Mouse (Mus musculus) midbrain, postnatal 0 days (tissue): ENCODE results near the gene Usp3. TPM values are rescaled to one million over a fixed set of nuclear protein-coding genes. Genes with fewer than 3 reads are reported as not detected.

Experiments used
- ATAC-seq: fragments of 200-750 bp; cut with Nextera tagmentation; 2 replicates; pipeline ENCODE4 v1.8.0; 2017; ENCODE audit warnings: moderate number of reproducible peaks, mild to moderate bottlenecking, moderate TSS enrichment, moderate library complexity; ENCODE audit not compliant: low FRiP score
- DNase-seq: peaks from one replicate; pipeline ENCODE4 v3.0.0-alpha.2; 2015; ENCODE audit warnings: low spot score
- H3K27ac ChIP-seq: fragments of 300-500 bp; sonication (generic); 2 replicates; pipeline ENCODE4 v1.5.1; 2014; ENCODE audit warnings: low read depth, mild to moderate bottlenecking, low read length, mixed read lengths
- H3K27me3 ChIP-seq: fragments of 300-500 bp; sonication (generic); 2 replicates; pipeline ENCODE4 v1.6.1; 2014; ENCODE audit warnings: low read length, control low read depth, mixed read lengths; ENCODE audit not compliant: insufficient read depth
- H3K36me3 ChIP-seq: fragments of 300-500 bp; sonication (generic); 2 replicates; pipeline ENCODE4 v1.6.1; 2014; ENCODE audit warnings: low read length, control low read depth, mixed read lengths; ENCODE audit not compliant: insufficient read depth
- H3K4me1 ChIP-seq: fragments of 300-500 bp; sonication (generic); 2 replicates; pipeline ENCODE4 v1.6.1; 2014; ENCODE audit warnings: mild to moderate bottlenecking, control low read depth, antibody characterized with exemption, low read length, mixed read lengths; ENCODE audit not compliant: insufficient read depth
- H3K4me2 ChIP-seq: fragments of 300-500 bp; sonication (generic); 2 replicates; pipeline ENCODE4 v1.6.1; 2014; ENCODE audit warnings: low read depth, mild to moderate bottlenecking, low read length, mixed read lengths; ENCODE audit not compliant: poor library complexity, severe bottlenecking
- H3K4me3 ChIP-seq: fragments of 300-500 bp; sonication (generic); 2 replicates; pipeline ENCODE4 v1.5.1; 2014; ENCODE audit warnings: low read depth, mild to moderate bottlenecking, low read length, moderate library complexity
- H3K9ac ChIP-seq: fragments of 300-500 bp; sonication (generic); replicated peaks from 2 replicates; pipeline ENCODE4 v1.6.1; 2014; ENCODE audit warnings: mild to moderate bottlenecking, low read length, moderate library complexity, mixed read lengths; ENCODE audit not compliant: poor library complexity, severe bottlenecking
- H3K9me3 ChIP-seq: fragments of 300-500 bp; sonication (generic); 2 replicates; pipeline ENCODE4 v1.6.1; 2016; ENCODE audit warnings: low read length, control low read depth
- CTCF ChIP-seq: IDR thresholded peaks from 2 replicates; pipeline ENCODE4 v1.5.1; 2016; ENCODE audit warnings: antibody characterized with exemption, mild to moderate bottlenecking
- WGBS: fragments of 180-500 bp; shearing (Covaris S2); extraction: QIAGEN DNeasy Blood & Tissue Kit; methylation state at CpG from one replicate; pipeline ENCODE4 v1.1.7; 2014; 5-methylcytosine and 5-hydroxymethylcytosine counted together
- polyA plus RNA-seq: library from polyadenylated mRNA; unstranded; fragments of >200 nt; fragmentation: Nextera tagmentation; extraction: Ambion mirVana; gene quantifications from 2 replicates; pipeline ENCODE4 v1.2.1, GENCODE M21; 2015
- total RNA-seq: library from RNA; depleted of rRNA; stranded (reverse); fragments of >200 nt; gene quantifications from 2 replicates; pipeline ENCODE4 v1.2.3, GENCODE M21; 2014

The Usp3 gene
- total and polyA plus RNA-seq, 2 experiments from 2014 or later = 30.0 to 39.9 TPM

GRCm38 (mm10) chr9:66599577-66599976, 6.6 kb upstream of the Usp3 start:
- DNase-seq (no peak), ATAC-seq (no peak)
- Histone ChIP-seq H3K36me3 (no peaks in the 10 kb centered on the region), H3K9me3 (no peaks in the 10 kb centered on the region), H3K9ac (no peak overlapping the region), H3K4me2 (no peak overlapping the region), H3K4me3 (no peak overlapping the region), H3K27me3 (no peaks in the 10 kb centered on the region), H3K27ac (no peak overlapping the region), H3K4me1 (no peaks in the 10 kb centered on the region)
- no peak for TF ChIP-seq CTCF
- 7% methylated on average over 4 of the region's 4 CpGs for WGBS

DNA sequence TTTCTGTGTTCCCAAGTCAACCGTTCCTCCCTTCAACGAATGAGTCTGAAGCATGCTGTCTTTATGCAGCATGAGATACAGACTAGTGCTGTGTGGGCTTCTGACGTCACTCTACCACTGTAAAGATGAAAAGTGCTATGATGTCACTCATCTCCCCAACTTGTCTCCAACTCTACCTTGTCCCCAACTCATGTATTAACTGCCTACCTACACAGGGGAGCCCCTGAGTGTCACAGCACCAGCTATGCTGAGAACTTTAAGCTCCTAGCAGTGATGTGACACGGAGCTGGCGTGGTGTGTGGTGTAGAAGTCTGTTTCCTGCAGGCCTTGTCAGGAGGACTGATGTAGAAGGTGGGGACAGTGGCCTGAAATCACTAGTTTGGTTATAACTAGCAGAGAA, 5.7 kb upstream of the Usp3 start:
- ATAC-seq (no peak), DNase-seq (no peak)
- Histone ChIP-seq H3K4me1 (no peaks in the 10 kb centered on the region), H3K9ac (no peak overlapping the region), H3K27me3 (no peaks in the 10 kb centered on the region), H3K36me3 (no peaks in the 10 kb centered on the region), H3K4me3 (no peak overlapping the region), H3K27ac (no peak overlapping the region), H3K4me2 (no peak overlapping the region), H3K9me3 (no peaks in the 10 kb centered on the region)
- TF ChIP-seq CTCF = no peak
- 59% methylated on average over 5 of the region's 5 CpGs for WGBS

GRCm38 (mm10) chr9:66597480-66598215, 4.7 kb upstream of the Usp3 start:
- no peak for TF ChIP-seq CTCF
- Histone ChIP-seq H3K4me3 (no peak overlapping the region), H3K9ac (no peak overlapping the region), H3K27me3 (no peaks in the 10 kb centered on the region), H3K27ac (no peak overlapping the region), H3K36me3 (no peaks in the 10 kb centered on the region), H3K9me3 (no peaks in the 10 kb centered on the region), H3K4me1 (no peaks in the 10 kb centered on the region), H3K4me2 (no peak overlapping the region)
- no peak for ATAC-seq
- DNase-seq = no peak
- 25% methylated on average over 7 of the region's 7 CpGs for WGBS

DNA sequence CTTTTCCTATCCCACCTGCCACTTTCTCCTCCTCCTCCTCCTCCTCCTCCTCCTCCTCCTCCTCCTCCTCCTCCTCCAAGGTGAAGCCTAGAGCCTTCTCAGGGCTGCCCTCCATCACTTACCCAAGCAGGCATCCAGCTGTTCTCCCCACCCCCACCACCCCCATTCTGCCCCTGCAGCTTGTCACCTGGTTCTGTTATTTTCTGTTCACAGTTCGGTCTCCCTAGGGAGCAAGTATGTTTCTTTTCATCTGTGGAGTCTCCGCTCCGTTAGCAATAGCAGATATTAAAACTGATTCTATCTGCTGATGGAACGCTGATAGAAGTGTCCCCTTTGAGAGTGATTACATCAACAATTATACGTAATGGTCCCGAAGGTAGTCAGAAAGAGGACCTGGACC, 4.1 kb upstream of the Usp3 start:
- H3K36me3 ChIP-seq = no peaks in the 10 kb centered on the region
- no peak overlapping the region for H3K9ac ChIP-seq

DNA sequence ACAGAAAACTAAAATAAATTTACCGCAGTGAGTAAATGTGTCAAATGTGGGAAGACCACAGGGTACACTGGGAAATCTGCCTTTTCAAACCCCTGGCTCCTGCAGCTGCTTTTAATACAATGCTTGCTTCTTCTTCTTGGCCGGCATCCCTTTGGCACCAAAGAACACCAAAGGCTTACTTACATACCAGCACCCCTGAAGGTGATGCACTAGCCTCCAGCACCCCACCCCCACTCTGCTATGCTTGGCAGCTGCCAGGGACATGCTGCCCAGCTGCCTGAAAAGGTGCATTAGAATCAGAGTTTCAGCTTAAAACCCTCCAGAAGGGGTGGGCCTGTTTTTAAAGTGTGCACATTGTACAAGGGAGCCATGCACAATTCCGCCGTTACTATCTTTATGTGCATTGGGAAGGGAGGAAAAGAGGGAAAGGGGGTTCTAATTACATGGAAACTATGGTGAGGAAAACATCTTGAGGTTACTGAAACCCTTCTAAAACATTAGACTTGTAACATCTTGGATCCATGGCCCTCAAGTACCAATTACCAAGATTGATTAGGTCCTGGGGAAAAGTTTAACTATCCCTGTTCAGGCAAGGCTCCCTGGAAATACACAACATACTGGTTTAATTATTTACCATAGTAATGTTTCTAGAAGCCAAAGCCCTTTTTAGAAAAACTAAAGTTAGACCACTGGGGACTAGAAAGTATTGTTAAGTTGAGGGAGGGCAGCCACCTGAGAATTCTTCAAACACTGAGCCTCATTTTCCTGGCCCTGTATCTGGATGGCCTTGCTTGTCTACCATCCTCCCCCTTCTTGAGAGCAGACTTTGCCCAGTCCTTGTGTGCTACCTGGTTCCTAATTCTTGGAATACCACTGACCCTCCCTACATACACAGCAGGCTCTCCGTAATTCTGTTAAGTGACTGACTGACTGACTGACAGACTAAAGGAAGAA, 3.1 kb upstream of the Usp3 start:
- Histone ChIP-seq H3K27me3 (no peaks in the 10 kb centered on the region), H3K36me3 (no peaks in the 10 kb centered on the region), H3K4me2 (no peak overlapping the region), H3K9me3 (no peaks in the 10 kb centered on the region), H3K27ac (no peak overlapping the region), H3K9ac (no peak overlapping the region), H3K4me3 (no peak overlapping the region), H3K4me1 (peaks cover 2% of the 10 kb centered on the region; the same call in 1 of the 2 replicates)
- ATAC-seq (no peak), DNase-seq (no peak)
- no peak for TF ChIP-seq CTCF
- WGBS = 59% methylated on average over 5 of the region's 5 CpGs

More for the DNA sequence above, 4.1 kb upstream of the Usp3 start:
- Histone ChIP-seq H3K4me2 (no peak overlapping the region), H3K27ac (no peak overlapping the region), H3K4me1 (no peaks in the 10 kb centered on the region), H3K27me3 (no peaks in the 10 kb centered on the region), H3K9me3 (no peaks in the 10 kb centered on the region), H3K4me3 (no peak overlapping the region)
- ATAC-seq (no peak), DNase-seq (no peak)
- 29% methylated on average over 6 of the region's 6 CpGs for WGBS
- no peak for TF ChIP-seq CTCF

DNA sequence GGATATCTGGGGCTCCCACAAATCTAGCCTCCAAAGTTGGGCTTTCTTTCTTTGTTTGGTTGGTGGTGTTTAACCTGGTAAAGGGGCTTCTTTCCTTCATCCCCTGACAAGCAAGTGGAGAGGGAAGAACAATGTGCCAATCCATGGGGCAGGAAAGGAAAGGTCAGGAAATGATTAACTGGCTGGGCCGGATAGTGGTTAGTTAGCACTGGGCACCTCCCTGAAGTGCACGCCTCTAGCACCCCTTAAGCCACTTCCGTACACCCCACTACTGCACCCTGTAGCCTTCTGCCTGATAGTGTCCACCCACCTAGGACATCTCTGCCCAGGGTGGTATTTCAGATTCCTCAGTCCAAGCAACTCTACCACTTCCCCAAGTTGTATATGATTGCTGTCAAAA, 1.1 kb upstream of the Usp3 start:
- peaks cover 7% of the 10 kb centered on the region; the same call in 1 of the 2 replicates for H3K4me1 ChIP-seq
- WGBS = 75% methylated on average over 3 of the region's 3 CpGs
- no peak overlapping the region for H3K4me3 ChIP-seq
- H3K27me3 ChIP-seq = no peaks in the 10 kb centered on the region
- DNase-seq (no peak), ATAC-seq (no peak)
- H3K36me3 ChIP-seq = no peaks in the 10 kb centered on the region
- TF ChIP-seq CTCF = no peak
- no peak overlapping the region for H3K27ac ChIP-seq
- no peak overlapping the region for H3K4me2 ChIP-seq
- no peak overlapping the region for H3K9ac ChIP-seq
- no peaks in the 10 kb centered on the region for H3K9me3 ChIP-seq
